Mouse (Mus musculus): ENCODE results near the gene Nmt1.

The Nmt1 gene

DNA sequence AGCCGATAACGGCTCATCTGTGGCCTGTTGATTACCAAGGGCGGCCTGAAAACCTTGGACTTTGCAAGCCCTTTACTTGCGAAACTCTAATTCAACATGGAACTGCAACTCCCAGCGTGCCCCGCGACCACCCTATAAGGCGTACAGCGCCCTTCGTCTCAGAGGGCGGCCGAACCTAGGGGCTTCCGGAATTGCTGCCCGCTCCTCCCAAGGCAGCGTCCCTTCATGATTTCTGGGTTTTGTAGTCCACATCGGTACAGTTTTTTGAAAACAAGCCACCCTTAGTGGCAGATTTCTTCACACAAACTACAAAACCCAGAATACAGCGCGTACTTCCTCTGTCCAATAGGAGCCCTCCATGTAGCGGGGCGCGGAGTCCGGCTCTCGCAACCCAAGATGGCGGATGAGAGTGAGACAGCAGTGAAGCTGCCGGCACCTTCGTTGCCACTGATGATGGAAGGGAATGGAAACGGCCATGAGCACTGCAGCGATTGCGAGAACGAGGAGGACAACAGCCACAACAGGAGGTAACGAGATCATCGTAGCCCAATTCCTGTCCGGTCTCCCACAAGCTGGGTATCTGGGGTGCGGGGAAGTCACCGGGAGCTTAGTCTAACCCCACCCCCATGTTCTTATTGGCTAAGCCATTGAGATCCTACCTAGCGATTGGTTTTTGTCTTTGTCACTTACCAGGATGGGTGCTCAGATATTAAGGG lies at the start of gene Nmt1, which contains the start of gene Dcakd:
Gene Nmt1, plus strand, starts transcription at position 15 of the 716 bp plus-strand sequence.
Gene Dcakd, minus strand, starts transcription at position 158 of the 716 bp plus-strand sequence.
- DNase-seq (ENCODE audit: low spot score), result peak; percentile 99

DNA sequence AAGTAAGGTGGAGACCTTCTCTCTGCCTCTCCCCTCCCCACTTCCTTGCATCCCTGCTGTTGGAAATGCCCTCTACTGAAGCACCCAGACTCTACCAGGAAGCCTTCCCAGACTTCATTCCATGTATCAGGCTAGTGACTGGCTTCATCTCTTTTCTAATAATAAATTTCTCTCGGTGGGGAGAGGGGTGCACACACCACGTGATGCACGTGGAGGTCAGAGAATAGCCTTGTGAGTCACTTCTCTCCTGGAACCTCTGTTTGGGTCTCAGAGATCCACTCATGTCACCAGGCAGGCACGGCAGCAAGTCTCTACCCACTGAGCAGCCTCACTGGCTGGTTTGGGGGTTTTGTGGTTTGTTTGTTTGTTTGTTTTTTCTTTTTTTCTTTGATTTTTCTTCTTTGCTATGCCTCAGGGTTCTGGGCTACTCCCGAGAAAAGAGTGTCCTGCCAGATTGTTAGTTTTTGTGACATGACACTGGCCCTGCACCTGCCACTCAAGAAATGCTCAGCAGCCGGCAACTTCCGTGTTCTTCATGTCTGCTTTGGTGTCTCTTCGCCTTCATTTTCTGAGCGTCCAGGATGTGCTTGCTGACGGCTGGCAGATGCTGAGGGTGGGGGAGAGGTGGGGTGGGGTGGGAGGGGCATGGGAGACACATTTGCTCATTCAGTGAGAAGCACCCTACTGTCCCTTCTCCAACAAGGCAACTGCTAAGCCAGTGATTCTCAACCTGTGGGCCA lies 46.7 kb upstream of the Nmt1 start:
- DNase-seq (ENCODE audit: low spot score), result no peak

DNA sequence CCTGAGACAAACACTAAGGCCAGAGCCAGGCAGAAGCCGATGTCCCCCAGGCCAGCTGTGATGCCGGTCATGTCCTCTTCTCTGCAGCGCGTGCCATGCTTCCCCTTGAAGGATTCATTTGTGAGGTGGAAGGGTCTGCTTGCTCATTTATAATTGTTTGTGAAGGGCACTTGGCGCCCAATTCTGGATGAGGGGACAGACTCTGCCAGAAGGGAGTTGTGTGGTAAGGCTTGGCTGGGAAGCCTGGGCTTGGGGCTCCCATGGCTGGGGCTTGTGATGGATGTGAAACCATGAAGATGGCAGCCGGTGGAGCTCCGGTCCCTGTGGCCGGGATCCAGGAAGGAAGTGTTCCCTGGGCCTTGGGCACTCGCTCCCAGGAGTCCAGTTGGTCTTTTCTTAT lies 43.9 kb upstream of the Nmt1 start:
- DNase-seq (ENCODE audit: low spot score), result no peak

DNA sequence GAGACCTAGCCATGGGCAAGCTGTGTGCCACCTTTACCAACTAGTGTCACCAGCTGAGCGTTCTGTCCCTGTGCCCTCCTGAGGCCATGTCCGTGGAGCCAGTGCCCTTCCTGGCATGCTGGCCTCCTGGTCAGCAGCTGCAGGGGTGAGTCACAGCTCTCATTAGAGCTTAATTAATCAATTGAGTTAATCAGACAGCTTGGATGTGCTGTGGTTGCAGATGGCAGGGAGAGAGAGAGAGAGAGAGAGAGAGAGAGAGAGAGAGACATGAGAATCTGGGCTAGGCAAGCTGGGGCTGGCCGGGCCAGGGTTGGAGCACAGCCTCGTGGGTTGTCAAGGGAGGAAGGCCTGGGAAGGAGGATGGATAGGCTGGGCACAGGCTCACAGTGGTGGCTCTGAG lies 43.4 kb upstream of the Nmt1 start:
- no peak for DNase-seq (ENCODE audit: low spot score)

DNA sequence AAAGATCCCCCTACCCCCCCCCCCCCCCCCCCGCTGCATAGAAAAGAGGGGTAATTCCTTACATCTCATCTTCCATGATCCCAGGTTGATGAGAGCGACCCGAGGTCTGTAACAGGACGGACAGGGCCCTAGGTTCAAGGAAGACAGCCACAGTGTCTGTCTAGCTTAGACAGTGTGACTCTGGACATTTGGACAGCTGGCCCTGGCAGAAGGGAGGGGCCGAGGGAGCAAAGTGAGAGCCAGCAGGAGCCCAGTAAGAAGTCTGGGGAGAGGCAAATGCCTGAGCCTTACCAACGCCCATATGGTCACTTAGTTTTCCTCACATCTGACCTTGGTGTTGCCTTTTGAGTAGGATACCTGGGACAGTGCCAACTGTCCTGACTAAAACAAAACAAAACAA lies 42.8 kb upstream of the Nmt1 start:
- DNase-seq (ENCODE audit: low spot score), result peak; percentile 28

DNA sequence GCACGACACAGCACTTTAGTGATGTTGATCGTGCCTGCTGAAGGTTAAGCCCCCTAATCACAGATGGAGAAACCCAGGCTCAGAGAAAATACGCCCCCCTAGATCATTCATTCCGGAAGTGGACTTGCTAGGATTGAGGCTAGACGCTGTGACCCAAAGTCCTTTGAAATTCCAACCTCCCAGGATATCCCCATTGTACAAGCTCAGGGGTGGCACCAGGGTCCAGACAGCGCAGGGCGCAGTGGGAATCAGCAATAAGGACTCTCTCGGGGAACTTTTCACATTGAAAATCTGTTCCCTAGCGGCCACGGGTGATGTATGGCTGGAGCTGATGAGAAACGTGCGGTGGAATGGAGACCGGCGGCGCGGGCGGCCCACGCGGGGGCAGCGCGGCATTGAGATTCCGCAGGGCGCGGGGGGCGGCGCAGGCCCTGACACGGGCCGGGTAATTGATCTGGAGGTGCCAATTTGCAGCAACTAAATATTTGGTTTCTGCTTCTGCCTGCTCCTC lies 38.3 kb upstream of the Nmt1 start:
- DNase-seq (ENCODE audit: low spot score), result peak; percentile 24

DNA sequence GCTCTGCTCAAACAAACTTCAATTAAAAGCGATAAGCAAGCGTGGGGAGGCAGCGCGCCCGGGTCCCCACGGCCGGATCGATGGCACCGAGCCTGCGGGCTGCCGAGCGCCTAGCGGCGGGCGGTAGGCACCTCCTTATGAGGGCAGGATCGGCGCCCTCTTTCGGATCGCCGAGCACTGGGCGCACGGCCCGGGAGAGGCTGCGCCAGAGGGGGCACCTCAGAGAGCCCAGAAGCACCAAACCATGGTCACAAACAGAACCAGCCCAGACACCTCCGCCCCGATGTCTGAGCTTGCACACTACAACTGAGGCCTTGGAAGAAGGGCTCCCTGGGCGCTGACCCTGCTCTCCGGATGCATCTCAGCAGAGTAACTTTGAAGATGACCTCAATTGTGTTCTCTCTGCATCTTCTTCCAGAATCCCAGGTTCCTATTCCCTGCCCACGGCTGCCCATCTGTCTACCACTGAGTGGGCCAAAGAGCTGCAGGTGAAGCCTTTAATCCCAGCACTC lies 37.8 kb upstream of the Nmt1 start:
- peak; percentile 55 for DNase-seq (ENCODE audit: low spot score)

DNA sequence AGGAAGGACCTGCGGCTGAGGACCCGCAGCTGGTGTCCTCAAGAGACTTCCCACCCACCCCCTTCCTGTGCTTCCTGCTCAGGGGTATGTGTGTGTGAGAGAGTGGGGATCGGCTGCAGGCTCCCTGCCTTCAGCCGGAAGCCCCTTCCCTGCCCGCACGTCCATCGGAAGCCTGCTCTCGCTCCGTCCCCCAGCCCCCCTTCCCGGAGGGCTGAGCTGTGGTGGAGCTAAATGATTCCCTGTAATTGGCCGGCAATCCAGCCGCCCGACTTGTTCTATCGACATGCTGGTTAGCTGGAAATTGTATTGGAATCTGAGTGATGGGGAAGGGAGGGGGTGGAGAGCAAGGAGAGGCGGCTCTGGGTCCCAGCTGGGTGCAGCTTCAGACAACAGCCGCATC lies 36.3 kb upstream of the Nmt1 start:
- peak; percentile 63 for DNase-seq (ENCODE audit: low spot score)

DNA sequence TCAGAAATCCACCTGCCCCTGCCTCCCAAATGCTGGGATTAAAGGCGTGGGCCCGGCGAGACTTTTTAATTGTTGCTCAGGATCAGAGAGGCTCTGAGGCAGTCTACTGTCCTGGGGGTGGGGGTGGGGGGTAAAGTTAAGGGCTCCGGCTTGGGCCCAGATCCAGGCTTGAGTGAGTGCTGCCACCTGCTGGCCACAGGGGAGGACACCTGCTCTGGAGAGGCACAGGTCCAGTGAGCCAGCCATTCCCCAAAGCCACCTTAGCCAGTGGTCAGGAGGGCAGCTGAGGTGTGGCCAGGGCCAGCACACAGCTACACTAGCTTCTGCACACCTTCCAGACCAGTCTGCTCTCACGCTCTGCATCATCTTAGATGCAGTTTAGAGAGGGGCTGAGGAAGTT lies 35.0 kb upstream of the Nmt1 start:
- DNase-seq (ENCODE audit: low spot score), result peak; percentile 86

DNA sequence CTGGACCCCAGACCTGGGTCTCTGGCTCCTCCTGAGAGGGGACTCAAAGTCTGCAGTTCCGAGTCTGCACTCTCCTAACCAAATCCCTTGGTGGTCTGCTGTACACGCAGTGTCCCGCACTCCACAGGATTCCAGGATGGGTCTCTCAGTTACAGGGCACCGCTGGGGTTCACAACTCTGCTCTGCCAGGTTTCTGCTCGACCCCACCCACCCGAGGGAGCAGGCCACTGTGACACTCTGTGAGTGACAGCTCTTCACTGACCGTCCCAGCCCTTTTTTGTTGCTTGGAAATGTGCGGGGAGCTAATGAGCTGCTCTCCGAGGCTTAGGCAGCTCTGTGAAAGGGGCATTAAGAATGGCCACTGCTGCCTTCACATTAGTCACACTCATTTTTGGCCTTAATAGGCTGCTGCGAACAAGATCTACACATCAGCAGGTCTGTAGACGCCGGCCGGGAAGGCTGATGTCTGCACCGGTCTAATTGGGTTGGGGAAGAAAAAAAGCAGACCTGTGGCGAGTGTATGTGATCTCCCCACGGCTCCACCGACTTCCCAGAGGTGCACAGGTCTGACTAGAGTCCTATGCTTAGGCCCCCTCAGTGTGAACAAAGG lies 34.5 kb upstream of the Nmt1 start:
- DNase-seq (ENCODE audit: low spot score), result no peak

DNA sequence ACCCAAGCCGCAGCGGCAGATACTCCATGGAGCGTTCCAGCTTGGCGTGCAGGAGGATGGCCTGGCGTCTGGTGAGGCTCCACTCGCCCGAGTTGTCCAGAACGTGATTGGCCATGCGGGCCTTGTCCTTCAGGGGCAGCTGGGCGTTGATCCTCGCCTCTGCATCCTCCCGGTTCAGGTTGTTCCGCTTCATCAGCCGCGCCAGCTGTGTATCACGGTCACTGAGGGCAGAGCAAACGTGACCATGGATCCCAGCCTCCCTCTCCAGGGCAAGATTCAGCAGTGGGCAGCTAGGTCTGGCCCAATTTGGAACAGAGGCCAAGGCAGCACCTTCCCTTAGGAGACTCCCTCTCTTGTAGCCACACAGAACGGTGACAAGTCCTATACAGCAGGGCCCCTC lies 33.0 kb upstream of the Nmt1 start:
- DNase-seq (ENCODE audit: low spot score), result no peak

DNA sequence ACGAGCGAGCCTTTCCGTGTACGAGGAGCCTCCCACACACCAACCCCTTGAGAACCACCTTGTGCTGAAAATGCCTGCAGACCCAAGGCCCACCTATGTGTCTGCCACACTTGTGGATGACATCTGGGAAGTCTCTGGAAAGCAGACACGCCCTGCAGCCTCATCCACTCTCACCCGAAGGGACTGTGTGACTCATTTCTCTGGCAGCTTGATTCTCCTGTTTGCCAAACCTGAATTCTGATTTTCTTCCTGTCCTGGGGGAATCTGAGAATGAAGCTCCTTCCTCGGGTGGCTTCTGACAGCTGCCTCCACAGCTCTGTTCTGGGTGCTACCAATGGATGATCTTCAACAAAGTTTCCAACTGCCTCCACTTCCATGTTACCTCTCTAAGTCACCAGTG lies 31.6 kb upstream of the Nmt1 start:
- DNase-seq (ENCODE audit: low spot score), result no peak

DNA sequence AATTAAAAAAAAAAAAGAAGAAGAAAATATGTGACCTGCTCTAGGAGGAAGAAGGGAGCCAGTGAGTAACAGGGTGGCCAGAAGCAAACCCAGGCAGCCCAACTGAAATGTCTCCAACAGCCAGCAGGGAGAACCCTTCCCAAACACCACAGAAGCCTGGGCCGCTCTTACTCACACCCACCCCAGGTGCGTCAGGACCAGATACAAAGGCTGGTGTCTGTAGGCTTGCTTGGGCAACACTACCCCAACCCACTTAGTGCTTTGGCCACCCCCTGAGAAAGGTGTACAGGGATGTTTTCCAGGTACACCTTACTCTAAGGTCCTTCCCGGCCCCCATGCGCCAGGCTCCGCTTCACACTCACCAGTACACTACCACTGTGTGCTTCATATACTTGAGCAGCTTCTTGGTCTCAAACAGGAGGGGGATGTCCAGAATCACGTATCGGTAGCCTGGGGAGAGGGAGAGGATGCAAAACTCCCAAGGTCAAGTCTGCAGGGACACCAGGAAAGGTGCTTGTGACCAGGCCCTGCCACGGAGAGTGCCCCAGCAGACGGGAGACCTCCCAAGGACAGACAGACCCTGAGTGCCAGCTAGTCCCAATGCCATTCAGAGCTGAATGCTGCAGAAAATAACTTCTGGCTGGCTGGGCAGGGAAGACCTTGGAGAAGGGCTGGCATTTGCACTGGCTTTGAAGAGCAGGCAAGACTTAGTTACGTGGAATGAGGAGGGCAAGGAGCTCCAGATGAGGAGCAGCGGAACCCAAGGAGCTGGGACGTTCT lies 30.8 kb upstream of the Nmt1 start:
- DNase-seq (ENCODE audit: low spot score), result no peak

DNA sequence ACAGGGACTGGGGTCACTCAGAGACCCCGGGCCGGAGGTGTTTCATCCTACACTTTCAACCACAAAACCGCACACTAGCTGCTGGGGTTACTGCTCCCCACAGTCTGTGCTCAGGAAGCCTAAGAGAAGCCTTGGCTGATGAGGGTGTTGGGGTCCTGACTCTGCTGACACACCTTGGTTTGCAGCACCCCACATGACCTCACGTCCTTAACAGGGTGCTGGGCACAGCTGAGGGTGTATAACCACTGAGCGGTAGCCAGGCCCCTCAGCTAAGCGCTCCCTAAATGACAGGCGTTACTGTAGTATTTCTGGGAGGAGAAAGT lies 29.8 kb upstream of the Nmt1 start:
- no peak for DNase-seq (ENCODE audit: low spot score)

DNA sequence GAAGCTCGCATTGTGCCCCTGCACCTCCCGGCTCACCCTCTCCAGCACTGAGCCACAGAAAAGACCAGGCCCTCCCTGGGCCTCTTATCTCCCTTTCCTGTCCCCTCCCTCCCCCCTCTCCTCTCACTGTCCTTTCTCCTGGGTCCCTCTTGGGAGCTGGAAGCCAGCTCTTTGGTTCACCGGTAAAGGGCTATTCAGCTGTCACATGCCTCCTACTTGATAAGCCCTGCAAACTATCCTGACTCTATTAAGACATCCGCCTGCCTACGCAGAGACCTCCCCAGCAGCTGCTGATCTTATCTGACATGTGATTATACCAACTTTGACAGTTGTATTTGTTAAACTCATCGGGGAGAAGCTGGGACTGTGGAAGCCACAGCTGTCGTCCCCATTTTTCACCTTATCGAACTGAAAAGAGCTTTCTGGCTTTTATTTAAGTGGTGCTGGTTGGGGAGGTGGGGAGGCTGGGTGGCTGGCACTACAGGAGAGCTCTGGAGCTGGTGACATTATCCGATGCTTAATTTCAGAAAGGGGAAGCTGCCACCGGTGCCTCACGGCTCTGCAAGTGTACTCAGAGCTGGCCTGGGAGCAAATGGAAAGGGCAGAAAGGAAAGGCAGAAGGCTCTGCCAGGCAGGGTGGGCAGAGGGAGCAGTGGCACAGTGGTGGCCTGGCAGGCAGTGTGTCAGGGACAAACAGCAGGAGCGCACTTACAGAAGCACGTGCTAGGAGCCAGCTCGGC lies 29.2 kb upstream of the Nmt1 start:
- no peak for DNase-seq (ENCODE audit: low spot score)

DNA sequence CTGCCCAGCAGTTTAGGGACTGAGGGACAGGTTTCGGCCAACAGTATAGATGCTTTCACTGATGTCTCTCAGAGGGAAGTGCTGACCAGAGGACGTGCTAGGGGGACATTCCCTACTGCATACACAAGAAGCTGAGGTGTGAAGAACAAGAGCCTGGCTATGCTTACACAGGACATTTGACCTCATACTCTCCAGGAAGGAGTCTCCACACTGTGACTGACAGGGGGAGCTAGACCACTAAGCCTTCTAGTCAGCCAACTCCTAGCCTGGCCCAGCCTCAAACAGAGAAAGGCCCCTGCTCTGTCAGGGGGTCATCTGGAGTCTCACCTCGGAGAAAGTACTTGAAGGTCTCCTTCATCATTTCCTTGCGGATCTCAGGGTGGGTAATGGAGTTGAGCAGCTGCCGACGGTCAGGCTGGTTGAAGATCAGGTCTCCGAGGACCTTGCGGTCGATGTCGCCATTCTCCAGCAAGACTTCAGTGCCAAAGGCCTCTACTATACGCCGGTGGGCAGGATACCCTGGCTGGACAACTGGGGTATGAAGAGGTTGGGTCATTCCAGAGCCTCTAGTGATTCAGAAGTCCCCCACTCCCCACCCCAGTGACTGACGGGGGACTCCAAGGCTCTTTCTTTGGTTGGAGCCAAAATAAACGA lies 28.5 kb upstream of the Nmt1 start:
- DNase-seq (ENCODE audit: low spot score), result no peak

DNA sequence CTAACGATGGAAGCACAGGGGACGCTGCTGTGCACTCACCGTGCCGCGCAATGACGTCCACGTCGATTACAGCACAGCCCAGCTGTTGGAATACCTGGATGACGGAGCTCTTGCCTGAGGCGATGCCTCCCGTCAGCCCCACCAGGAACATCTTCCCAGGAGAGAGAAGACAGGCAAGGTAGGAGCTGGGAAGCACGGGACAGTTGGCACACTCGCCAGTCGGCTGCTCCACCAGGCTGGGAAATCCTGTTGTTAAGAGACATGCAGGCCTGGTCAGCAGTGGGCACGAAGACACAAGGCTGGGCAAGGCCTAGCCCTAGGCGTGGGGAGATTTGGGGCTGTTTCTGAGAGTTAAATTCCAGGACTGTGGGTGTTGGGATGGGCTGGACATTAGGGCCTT lies 27.9 kb upstream of the Nmt1 start:
- DNase-seq (ENCODE audit: low spot score), result no peak

DNA sequence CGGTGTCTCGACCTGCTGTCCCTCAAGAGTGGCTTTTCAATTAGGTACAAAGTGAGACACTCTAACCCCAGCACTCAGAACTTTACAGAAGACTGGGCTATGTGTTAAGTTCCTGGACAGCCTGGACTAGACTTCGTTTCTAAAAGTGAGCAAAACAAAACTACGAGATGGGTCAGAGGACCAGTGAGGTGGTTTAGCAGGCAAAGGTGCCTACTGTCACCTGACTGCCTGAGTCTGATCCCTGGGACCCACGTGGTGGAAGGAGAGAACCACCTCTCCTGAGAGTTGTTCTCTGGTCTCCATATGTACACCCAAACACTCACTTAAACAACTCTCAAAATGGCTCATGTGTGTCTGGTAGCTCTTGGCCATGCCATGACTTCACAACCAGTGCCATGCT lies 26.9 kb upstream of the Nmt1 start:
- DNase-seq (ENCODE audit: low spot score), result no peak

DNA sequence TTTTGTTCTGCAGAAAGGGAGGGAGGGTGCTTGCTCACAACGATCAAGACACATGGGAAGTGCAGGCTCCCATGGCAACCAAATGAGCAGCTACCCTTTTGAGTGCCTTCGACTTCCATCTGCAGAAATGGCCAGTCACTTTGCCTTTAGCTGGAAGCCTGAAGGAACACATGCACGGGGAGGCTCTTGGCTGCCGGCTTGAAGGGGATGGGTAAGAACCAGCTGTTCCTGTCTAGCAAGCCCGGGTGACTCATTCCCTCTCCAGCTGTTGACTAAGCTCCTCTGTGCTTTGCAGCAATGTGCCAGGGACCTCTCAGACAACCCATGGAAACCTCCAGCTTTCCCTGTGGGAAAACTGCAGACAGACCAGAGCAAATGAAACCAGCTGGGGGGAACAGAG lies 24.8 kb upstream of the Nmt1 start:
- no peak for DNase-seq (ENCODE audit: low spot score)

DNA sequence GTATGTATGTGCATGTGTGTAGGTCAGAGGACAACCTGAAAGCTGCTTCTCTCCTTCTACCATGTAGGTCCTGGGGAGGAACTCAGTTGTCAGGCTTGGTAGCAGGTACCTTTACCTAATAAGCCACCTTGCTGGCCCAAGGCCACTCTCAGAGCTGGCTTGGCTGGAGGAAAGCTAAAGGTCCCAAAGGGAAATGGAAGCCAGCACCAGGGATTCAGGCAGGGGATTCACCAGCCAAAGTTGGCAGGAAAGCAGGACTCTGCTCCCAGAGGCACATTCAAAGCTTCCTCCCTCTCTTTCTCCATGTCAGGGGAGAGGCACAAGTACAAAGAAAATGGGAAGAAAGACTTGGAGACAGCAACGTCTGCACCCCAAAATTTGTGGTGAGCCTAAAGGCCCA lies 23.1 kb upstream of the Nmt1 start:
- DNase-seq (ENCODE audit: low spot score), result no peak
